ENCODE assay signal across 8 mouse cellular contexts in the genomic region with DNA sequence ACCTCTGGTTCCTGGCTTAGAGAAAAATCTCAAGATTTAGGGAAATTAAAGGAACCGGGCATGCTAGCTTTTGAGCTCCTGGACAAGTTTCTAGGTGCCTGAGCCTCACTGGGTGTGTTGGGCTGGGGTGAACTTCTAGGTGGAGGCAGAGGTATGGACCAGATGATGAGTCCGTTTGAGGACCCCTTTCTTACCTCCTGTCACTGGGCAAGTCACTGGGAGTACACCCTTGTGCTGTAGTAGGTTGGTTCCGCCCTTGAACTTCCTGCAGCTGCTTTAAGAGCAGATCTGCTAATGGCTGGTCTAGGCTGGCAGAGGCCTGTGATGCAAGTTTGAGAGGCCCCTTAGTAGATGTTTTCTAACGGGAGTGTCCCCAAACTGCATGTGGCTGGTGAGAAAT. TPM values are rescaled to one million over a fixed set of nuclear protein-coding genes. Genes with fewer than 3 reads are reported as not detected.
DNase-seq lines count a peak whose midpoint lies in the region; ATAC-seq and TF ChIP-seq lines count a peak whose summit lies in the region.

No protein-coding gene starts in this region.

- DNase-seq in lung, postnatal 14 days, result peak; percentile 33
- peak; percentile 68 to 74 for DNase-seq in spleen, postnatal 10 days (ENCODE audit: low spot score in 2 of 2)
- DNase-seq in gastrocnemius, postnatal 14 days, result no peak
- no peak for DNase-seq in frontal cortex, postnatal 10 days (ENCODE audit: low spot score in 2 of 2)

- peaks cover 34% of the 10 kb centered on the region for H3K4me1 ChIP-seq in E14TG2a.4 (replicated peaks; ENCODE audit: low read depth, low read length)
- peaks cover 46% of the 10 kb centered on the region for H3K4me1 ChIP-seq in bone marrow macrophage, adult 2 months (ENCODE audit: control insufficient read depth, insufficient read depth, low read length)
- peaks cover 26% of the 10 kb centered on the region for H3K4me1 ChIP-seq in heart, embryonic 11.5 days (ENCODE audit: control insufficient read depth, insufficient read depth, low read length)
- peaks cover 40% of the 10 kb centered on the region for H3K4me1 ChIP-seq in kidney, embryonic 15.5 days

- peak overlapping the region; percentile 51 for H3K27ac ChIP-seq in bone marrow macrophage, adult 2 months (ENCODE audit: insufficient read depth, low read depth, low read length)
- no peak overlapping the region for H3K27ac ChIP-seq in heart, embryonic 11.5 days (ENCODE audit: low read depth, low read length)
- peak overlapping the region; percentile 78 for H3K27ac ChIP-seq in kidney, embryonic 15.5 days

- peak overlapping the region; percentile 83 for H3K9ac ChIP-seq in heart, embryonic 11.5 days (ENCODE audit: low read depth, low read length)
- H3K9ac ChIP-seq in kidney, embryonic 15.5 days, result peak overlapping the region; percentile 78

- no peak for TF ChIP-seq CTCF in E14TG2a.4 (conservative IDR thresholded peaks at IDR 0.05; ENCODE audit: low read length)
- no peak for TF ChIP-seq CTCF in bone marrow macrophage, adult 2 months (IDR thresholded peaks at IDR 0.05; ENCODE audit: low read depth, low read length)

- peak overlapping the region; percentile 99 for H3K4me2 ChIP-seq in heart, embryonic 11.5 days
- H3K4me2 ChIP-seq in kidney, embryonic 15.5 days, result peak overlapping the region; percentile 97

- H3K27me3 ChIP-seq in E14TG2a.4 (ENCODE audit: insufficient read depth, low read length), result peaks cover 17% of the 10 kb centered on the region
- peaks cover 14% of the 10 kb centered on the region for H3K27me3 ChIP-seq in heart, embryonic 11.5 days (ENCODE audit: control insufficient read depth, insufficient read depth, low read length)
- peaks cover 11% of the 10 kb centered on the region for H3K27me3 ChIP-seq in kidney, embryonic 15.5 days

- TF ChIP-seq POLR2A in bone marrow macrophage, adult 2 months (IDR thresholded peaks at IDR 0.05; ENCODE audit: borderline replicate concordance, low read depth, low read length), result 0 out of 2 replicates have a peak, but pooled peaks have one; percentile 29

- no peaks in the 10 kb centered on the region for H3K9me3 ChIP-seq in E14TG2a.4 (ENCODE audit: low read length)
- no peaks in the 10 kb centered on the region for H3K9me3 ChIP-seq in heart, embryonic 11.5 days (replicated peaks; ENCODE audit: control insufficient read depth, low read length)
- H3K9me3 ChIP-seq in kidney, embryonic 15.5 days (replicated peaks), result no peaks in the 10 kb centered on the region

- 29% methylated on average over 4 of the region's 4 CpGs for WGBS in heart, embryonic 11.5 days (ENCODE audit: insufficient replicate concordance)
- WGBS in kidney, embryonic 15.5 days, result 48% methylated on average over 4 of the region's 4 CpGs

- intact Hi-C loops in gastrocnemius, postnatal 14 days (cut with DNase I; ENCODE audit: low total_unique reads), result no loop called here

- H3K36me3 ChIP-seq in E14TG2a.4 (ENCODE audit: insufficient read depth, low read length), result no peaks in the 10 kb centered on the region
- no peaks in the 10 kb centered on the region for H3K36me3 ChIP-seq in heart, embryonic 11.5 days (ENCODE audit: control insufficient read depth, insufficient read depth, low read length)
- no peaks in the 10 kb centered on the region for H3K36me3 ChIP-seq in kidney, embryonic 15.5 days

- peak overlapping the region; percentile 86 for H3K4me3 ChIP-seq in E14TG2a.4 (replicated peaks; ENCODE audit: low read length)
- H3K4me3 ChIP-seq in bone marrow macrophage, adult 2 months (ENCODE audit: insufficient read depth, low read length), result peak overlapping the region; percentile 67
- H3K4me3 ChIP-seq in heart, embryonic 11.5 days (ENCODE audit: low read depth, low read length), result peak overlapping the region; percentile 67
- H3K4me3 ChIP-seq in kidney, embryonic 15.5 days (replicated peaks), result peak overlapping the region; percentile 61

- ATAC-seq in heart, embryonic 11.5 days (replicated peaks; ENCODE audit: insufficient number of reproducible peaks, low FRiP score, low TSS enrichment), result no peak
- ATAC-seq in kidney, embryonic 15.5 days (replicated peaks; ENCODE audit: low FRiP score), result 0 out of 2 replicates have a peak, but pooled peaks have one; percentile 40

RNA-seq across cellular contexts. Expression of a gene that starts 1.1 kb away (rescaled TPM):
- polyA plus RNA-seq in bone marrow macrophage, adult 2 months (2012; ENCODE audit: insufficient read depth, insufficient read length, missing spikeins), result 43.3 and 44.5 TPM in 2 replicates
- polyA plus RNA-seq in heart, embryonic 11.5 days (2014; fragmentation: Nextera tagmentation; extraction: Ambion mirVana), result 6.0 and 8.9 TPM in 2 replicates
- polyA plus RNA-seq in kidney, embryonic 15.5 days (2015; fragmentation: Nextera tagmentation; extraction: Ambion mirVana), result 7.1 and 9.8 TPM in 2 replicates
- total RNA-seq in gastrocnemius, postnatal 14 days (2021), result 1 to 10 TPM; 6.6 to 7.7 TPM

Comparison
In these comparisons a context has a peak if more than half of its experiments do, and no peak if none do; other contexts are left out.
1. DNase-seq: peak in lung, postnatal 14 days (single experiment) and spleen, postnatal 10 days (2 of 2); none in gastrocnemius, postnatal 14 days (single experiment) and frontal cortex, postnatal 10 days (0 of 2).
2. Peak in every context shown above with its lines, with median percentiles within 50 percentile points of each other: H3K4me3 ChIP-seq.